Mouse (Mus musculus): ENCODE results near the gene Fbxo47. TPM values are rescaled to one million over a fixed set of nuclear protein-coding genes. Genes with fewer than 3 reads are reported as not detected.

Gene Fbxo47
- 0.14 TPM in 2 replicates for polyA plus RNA-seq (2012; rRNA removed)

DNA sequence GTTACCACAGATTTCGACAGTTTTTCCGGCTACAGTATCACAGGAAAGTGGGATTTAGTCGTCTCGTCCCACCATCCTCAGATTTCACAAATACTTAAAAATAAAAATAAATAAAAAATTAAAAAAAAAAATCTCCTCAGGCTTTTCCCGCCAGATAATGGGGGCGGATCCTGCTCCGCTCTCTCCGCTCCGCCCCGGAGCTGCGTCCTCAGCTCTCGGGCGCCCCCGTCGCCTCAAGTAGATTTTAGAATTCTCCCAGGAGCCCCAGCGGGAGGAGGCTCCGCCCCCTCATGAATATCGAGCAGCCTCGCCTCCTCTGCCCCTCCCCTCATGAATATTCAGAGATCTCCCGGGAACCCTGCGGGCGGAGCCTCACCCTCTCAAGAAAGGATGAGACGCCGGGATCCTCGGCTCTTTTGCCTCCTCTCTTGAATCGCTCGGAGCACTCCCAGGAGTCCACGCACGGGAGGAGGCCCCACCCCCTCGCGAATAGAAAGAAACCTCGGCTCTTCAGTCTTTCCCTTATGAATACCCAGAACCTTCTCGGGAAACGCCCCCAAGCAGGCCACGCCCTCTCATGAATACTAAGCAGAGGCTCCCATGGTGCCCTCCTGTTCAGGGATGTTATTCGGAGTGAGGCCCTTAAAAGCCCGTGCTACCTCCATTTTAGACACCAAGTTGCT, at the start of gene Fbxo47:
TSS of gene Fbxo47 (minus strand) at position 237 of the 683 bp plus-strand sequence.

GRCm38 (mm10) chr11:97840539-97840954, 43.4 kb downstream of the Fbxo47 start, which contains the start of gene B230217C12Rik:
TSS of gene B230217C12Rik (plus strand) at chr11:97840780.

Other genes with a start within 250 kb of the Fbxo47 start
- 45.1 and 49.9 TPM in 2 replicates for gene Mllt6, start 220.7 kb downstream of the Fbxo47 start, polyA plus RNA-seq (2012; rRNA removed)
- 149 and 167 TPM in 2 replicates for gene Cisd3, start 198.3 kb downstream of the Fbxo47 start, polyA plus RNA-seq (2012; rRNA removed)
- gene Pcgf2, start 183.7 kb downstream of the Fbxo47 start, polyA plus RNA-seq (2012; rRNA removed), result 95.9 and 122 TPM in 2 replicates
- 214 and 261 TPM in 2 replicates for gene Psmb3, start 180.8 kb downstream of the Fbxo47 start, polyA plus RNA-seq (2012; rRNA removed)
- gene Pip4k2b, start 139.4 kb downstream of the Fbxo47 start, polyA plus RNA-seq (2012; rRNA removed), result 5.8 and 6.2 TPM in 2 replicates
- gene Cwc25, start 117.6 kb downstream of the Fbxo47 start, polyA plus RNA-seq (2012; rRNA removed), result 5.4 and 6.2 TPM in 2 replicates
- gene 1700001P01Rik, start 108.2 kb downstream of the Fbxo47 start, polyA plus RNA-seq (2012; rRNA removed), result 0.22 TPM in 1 of 2 replicates, not detected in the other
- 86.3 and 88.2 TPM in 2 replicates for gene Rpl23, start 101.7 kb downstream of the Fbxo47 start, polyA plus RNA-seq (2012; rRNA removed)
- 238 and 246 TPM in 2 replicates for gene Lasp1, start 85.2 kb downstream of the Fbxo47 start, polyA plus RNA-seq (2012; rRNA removed)
- 1.4 and 2.0 TPM in 2 replicates for gene B230217C12Rik, start 43.4 kb downstream of the Fbxo47 start, polyA plus RNA-seq (2012; rRNA removed)
- 2.0 and 2.4 TPM in 2 replicates for gene Plxdc1, start 102.3 kb upstream of the Fbxo47 start, polyA plus RNA-seq (2012; rRNA removed)
- 1.1 and 1.3 TPM in 2 replicates for gene Arl5c, start 112.0 kb upstream of the Fbxo47 start, polyA plus RNA-seq (2012; rRNA removed)
- gene Cacnb1, start 138.9 kb upstream of the Fbxo47 start, polyA plus RNA-seq (2012; rRNA removed), result 18.1 and 18.5 TPM in 2 replicates
- gene Rpl19, start 142.6 kb upstream of the Fbxo47 start, polyA plus RNA-seq (2012; rRNA removed), result 480 and 591 TPM in 2 replicates
- 0.47 and 0.53 TPM in 2 replicates for gene Stac2, start 169.3 kb upstream of the Fbxo47 start, polyA plus RNA-seq (2012; rRNA removed)